Mouse (Mus musculus) thymus, postnatal 10 days (tissue): Measurements from ENCODE around the gene Dsn1.

Experiments
- DNase-seq, 2 experiments: peaks; one replicate each; pipeline ENCODE4 v3.0.0; 2021; ENCODE audit warnings: low spot score in 2 of 2

Gene Dsn1

DNA sequence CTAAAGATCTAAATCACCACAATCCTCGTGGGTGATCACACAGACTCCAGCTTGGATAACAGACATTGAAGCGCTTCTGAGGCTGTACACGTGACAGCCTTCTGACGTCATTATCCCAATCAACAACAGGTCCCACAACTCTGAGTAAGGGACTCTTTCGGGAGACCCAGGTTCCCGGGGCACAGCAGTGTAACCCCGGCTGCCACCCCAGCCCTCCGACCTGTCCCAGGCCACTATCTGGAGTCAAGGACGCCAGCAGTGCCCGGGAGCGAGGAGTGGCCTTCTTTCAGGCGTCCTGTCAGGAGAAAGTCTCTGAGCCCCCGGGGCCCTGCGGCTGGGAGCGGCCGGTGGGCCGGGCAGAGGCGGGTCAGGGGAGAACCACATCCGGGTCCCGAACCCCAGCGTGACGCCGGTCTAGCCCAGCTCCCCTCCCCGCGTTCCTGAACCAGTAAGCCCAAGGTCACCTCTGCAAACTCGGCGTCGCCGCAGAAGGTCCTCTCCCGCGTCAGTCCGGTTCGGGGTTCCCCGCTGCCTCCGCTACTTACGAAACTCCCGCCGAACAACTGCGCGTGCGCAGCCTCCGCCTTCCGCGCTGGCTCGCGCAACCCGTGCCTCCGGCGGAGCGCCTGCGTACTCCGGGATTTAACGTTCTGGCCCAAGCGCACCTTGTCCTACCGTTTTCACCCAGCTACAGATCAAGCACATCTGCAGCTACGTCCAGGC, at the start of gene Dsn1:
TSS of gene Dsn1 (minus strand) at position 644 of the 723 bp plus-strand sequence.
- DNase-seq: peak; percentile 69 to 90

DNA sequence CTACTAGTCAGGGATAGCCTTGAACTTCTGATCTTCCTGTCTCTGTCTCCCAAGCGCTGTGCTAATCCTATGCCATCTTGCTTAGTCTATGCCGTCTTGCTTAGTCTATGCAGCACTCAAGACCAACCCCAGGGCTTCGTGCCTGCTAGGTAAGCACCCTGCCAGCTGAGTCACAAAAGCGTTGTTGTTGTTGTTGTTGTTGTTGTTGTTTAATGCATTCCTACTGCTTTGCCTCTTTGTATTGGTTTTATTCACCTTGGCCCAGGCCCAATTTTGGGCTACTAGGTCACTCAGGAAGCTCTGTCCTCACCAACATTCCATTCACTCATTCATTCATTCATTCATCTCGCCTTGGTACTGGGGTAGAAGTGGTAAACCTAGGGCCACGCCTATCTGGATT, 48.8 kb upstream of the Dsn1 start:
- DNase-seq: no peak

DNA sequence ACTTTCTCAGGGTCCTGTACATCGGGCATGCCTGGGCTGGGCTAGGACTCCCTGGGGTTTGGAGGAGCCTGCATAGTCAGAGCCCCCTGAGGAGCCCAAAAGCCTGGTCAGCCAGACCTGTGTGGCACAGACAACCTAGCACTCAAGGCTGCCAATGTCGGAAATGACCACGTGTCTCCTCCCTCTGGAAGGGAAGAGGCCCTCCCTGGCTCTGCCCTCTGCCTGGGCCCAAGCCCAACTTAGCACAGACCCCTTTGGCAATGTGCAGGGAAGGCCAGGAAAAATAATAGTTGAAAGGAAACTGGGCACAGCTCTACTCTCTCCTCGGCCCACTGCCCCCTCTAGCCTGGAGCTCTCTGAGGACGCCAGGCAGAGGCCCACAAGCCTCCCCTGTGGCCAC, 47.9 kb upstream of the Dsn1 start:
- no peak for DNase-seq

DNA sequence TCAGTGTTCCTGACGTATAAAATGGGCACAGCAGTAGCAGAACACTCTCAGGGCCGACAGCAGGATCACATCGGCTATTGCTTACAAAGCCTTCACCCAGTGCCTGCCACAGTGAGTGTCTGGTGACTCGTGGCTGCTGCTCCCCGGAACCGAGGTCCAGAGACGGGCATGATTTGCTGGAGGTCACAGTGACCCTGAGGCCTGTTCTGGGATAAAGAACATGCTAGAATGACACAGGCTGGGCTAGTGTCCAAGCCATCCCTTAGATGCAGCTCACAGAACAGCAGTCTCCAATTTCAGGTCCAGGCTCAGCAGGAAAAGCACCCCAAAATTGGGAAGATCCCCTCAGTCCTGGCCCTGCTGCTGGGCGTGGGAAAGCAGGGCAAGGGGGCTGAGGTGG, 47.3 kb upstream of the Dsn1 start:
- DNase-seq: no peak

DNA sequence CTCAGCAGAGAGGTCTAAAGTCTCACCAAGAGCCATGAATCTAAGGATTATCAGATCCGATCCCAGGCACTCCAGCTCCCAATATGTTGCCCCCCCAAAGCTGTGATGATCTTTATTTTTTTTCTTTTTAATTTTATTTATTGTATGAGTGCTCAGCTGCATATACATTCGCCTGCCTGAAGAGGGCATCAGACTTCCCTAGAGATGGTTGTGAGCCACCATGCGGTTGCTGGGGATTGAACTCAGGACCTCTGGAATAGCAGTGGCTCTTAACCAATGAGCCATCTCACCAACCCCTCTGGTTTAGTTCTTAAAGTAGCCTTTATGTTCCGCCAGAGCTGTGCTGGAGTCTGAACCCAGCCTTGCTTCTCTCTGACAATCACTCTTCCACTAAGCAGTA, 46.8 kb upstream of the Dsn1 start:
- DNase-seq: no peak

- DNase-seq: no peak
Observed at GRCm38 (mm10) chr2:157053124-157053523, 46.2 kb upstream of the Dsn1 start.

DNA sequence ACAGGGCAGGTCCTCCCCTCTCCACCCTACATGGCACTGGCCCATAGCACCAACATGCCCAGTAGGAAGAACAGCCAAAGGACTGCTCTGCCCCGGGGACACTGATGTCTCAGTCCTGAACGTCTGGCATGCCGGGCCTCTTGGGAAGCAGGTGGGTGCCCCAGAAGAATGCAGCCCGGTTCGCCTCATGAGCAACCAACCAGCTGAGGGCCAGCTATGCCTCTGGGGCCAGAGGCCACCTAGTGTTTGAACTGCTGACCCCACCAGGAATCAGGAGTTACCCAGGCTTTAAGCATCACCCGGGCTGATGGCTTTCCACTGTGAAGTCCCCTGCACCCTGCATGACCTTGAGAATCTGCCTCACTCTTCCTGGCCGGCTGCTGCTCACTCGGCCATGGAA, 45.5 kb upstream of the Dsn1 start:
- no peak for DNase-seq

DNA sequence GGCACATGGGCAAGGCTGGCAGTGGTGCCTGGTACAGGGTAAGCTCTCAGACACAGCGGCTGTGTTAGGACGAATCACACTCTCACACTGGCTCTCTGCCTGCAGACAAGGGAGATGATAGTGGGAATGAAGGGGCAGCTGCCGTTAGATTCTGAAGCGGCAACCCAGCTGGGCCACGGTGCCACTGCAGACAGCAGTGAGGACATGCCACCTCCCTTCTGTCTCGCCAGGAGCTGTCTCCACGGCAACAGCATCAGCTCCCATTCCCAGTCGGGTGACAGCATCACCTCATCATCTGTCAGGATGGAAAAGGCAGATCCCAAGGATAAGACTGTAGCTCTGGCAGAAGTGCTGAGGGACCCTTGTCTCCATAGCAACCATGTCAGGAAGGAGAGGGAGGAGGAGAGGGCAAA, 42.9 kb upstream of the Dsn1 start:
- no peak for DNase-seq

DNA sequence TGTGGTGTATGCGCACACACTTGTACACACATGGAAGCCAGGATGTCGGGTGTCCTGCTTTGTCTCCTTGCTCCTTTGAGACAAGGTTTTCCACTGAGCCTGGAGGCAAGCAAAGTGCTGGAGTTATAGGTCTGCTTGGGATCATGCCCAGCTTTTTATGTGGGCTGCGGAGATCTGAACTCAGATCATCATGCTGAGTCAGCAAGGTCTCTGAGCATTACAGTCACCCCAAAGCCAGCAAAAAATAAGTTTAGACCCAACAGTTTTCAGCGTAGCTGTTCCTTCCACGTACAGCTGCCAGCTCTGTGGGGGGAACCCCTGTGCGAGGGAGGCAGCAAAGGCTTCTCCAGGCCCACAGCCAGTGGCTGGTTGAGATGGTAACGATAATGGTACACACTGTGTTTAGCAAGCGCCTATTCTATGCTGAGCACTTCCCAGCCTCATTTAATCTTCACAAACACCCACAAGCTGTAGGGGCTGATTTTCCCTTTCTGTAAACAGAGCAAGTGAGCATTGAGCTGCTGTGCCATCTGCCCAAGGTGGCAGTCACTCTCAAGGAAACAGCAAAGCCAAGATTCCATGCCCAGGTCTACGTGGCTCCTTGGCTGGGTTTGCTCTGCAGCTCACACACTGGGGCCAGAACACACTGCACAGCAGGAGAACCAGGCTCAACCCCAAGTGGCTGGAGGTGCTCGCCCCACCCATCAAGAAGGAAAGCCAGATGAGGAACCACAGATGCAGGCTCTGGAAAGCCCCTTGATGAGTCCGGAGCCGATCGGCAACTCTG, 41.6 kb upstream of the Dsn1 start:
- no peak for DNase-seq

DNA sequence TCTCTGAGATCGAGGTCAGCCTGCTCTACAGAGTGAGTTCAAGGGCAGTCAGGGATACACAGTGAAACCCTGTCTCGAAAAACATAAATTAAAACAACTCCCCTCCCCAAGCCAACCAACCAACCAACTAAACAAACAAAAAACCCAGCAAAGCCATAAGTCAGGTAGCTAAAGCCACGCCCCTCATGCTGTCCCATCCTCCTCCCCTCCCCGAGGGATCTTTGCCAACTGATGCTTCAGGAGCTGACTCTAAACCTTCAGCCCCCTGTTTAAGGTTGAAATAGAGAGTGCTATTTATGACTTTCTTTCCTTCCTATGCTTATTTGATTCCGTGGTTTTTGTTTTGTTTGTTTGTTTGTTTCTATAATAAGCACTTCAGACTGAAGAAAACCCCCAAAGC, 40.0 kb upstream of the Dsn1 start:
- DNase-seq: no peak

GRCm38 (mm10) chr2:157045932-157046331, 39.0 kb upstream of the Dsn1 start:
- DNase-seq: no peak

DNA sequence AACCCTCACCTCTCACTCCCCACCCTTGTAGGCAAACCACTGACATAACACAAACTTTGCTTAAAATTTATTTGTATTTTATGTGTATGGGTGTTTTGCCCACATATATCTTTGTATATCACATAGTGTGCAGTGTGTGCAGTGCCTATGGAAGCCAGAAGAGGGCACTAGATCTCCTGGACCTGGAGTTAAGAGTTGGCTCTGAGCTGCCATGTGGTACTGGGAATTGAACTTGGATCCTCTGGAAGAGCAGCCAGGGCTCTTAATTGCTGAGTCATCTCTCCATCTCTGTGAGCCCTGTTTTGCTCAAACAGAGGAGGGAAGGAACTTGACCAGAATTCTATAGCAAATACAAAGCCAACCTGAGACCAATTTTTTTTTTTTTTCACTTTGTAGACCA, 37.0 kb upstream of the Dsn1 start:
- no peak for DNase-seq

GRCm38 (mm10) chr2:157043556-157043955, 36.6 kb upstream of the Dsn1 start:
- no peak for DNase-seq

GRCm38 (mm10) chr2:157041421-157041820, 34.5 kb upstream of the Dsn1 start:
- DNase-seq: no peak

GRCm38 (mm10) chr2:157040649-157041046, 33.7 kb upstream of the Dsn1 start:
- DNase-seq: no peak

DNA sequence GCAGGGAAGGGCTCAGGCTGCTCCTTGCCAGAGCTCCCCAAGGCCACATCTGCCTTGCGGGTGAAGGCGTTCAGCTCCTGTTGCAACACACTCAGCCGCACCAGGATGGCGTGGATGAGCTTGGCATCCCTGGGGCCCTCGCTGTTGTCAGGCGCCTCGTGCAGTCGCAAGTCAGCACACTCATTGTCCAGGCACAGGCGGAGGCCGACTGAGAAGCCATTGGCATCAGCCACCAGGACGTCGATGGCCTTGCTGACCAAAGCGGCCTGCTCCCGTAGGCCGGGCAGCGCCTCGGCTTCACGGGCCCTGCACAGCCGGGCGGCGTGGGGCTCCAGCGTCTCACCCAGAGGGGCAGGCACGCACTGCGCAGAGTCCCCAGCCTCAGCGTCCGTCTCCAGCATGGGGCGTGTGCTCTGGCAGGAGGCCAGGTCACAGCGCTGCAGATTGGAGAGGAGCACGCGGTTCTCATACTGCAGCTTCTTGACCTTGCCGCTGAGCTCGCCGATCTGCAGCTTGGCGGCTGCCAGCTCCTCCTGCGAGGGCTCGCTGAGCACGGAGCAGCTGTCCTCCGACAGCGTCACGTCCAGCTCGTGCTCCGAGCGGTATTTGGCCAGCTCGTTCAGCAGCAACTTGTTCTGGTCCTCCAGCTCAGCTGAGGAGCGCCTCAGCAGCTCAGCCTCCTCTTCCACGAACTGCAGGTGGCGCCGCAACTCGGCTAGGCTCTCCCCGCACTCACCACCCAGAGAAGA, 33.1 kb upstream of the Dsn1 start:
- no peak for DNase-seq

DNA sequence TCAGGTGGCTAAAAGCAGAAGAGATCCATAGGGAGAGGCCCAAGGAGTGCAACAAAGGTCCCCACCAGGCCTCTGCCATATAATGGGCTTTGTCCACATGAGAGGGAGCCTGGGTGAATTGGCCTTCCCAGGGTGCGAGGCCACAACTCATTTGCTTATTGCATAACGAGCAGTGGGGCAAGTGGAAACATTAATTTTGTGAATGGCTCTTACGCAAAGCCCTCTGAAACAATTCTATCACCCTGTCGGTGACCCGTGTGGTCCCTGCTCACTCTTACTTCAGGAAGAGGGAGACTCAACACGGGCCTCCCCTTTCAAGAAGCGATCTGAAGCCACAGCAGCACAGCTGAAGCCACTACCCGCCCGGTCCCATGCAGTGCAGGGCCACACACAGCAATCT, 30.3 kb upstream of the Dsn1 start:
- no peak for DNase-seq

- no peak for DNase-seq
Observed at GRCm38 (mm10) chr2:157036400-157036799, 29.4 kb upstream of the Dsn1 start.

- DNase-seq: no peak
Observed at GRCm38 (mm10) chr2:157035371-157035770, 28.4 kb upstream of the Dsn1 start.

DNA sequence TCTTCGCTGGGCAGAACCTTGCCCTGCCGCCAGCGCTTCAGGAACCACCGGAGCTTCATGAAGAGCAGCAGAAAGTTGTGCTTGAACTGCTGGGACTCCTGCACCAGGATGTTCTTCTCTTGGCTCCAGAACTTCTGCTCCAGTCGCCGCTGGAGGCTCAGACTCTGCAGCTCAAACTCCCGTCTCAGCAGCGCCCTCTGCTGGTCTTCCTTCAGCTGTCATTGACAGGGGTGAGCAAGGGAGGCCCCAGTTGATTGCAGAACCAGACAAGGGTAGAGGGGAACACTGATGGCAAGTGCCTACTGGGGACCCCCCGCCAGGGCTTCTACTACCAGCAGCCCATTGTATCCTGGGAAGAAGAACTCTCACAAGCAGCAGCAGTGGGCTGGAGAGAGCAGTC, 23.9 kb upstream of the Dsn1 start:
- DNase-seq: peak; percentile 51 to 87

GRCm38 (mm10) chr2:157028261-157028660, 21.3 kb upstream of the Dsn1 start:
- no peak for DNase-seq

- no peak for DNase-seq
Observed at GRCm38 (mm10) chr2:157027106-157028008, 20.4 kb upstream of the Dsn1 start.
